Mouse (Mus musculus) MEL (cell line): ENCODE data around the gene Ascl1. TPM values are rescaled to one million over a fixed set of nuclear protein-coding genes. Genes with fewer than 3 reads are reported as not detected.

ENCODE experiments used
- DNase-seq: peaks from one replicate; pipeline ENCODE4 v3.0.0; 2011; ENCODE audit warnings: low read depth, low spot score
- H3K27ac ChIP-seq: 2 replicates; pipeline ENCODE4 v1.5.1; 2012; ENCODE audit warnings: low read depth, mild to moderate bottlenecking, control low read depth, low read length, moderate library complexity; ENCODE audit not compliant: control insufficient read depth
- H3K27me3 ChIP-seq, 2 experiments: fragments of 150-350 bp in 1 of 2; sonication (generic) in 1 of 2; 2 replicates each; pipeline ENCODE4 v1.6.1; 2012; ENCODE audit warnings: low read length in 2 of 2, mild to moderate bottlenecking in 2 of 2, improper control_type of control experiment in 1 of 2, moderate library complexity in 1 of 2; ENCODE audit not compliant: insufficient read depth in 2 of 2, control insufficient read depth in 1 of 2
- H3K36me3 ChIP-seq, 2 experiments: 2 replicates each; pipeline ENCODE4 v1.6.1; 2012 to 2014; ENCODE audit warnings: low read length in 2 of 2, improper control_type of control experiment in 1 of 2, inconsistent platforms in 1 of 2, mild to moderate bottlenecking in 1 of 2; ENCODE audit not compliant: insufficient read depth in 2 of 2, control insufficient read depth in 1 of 2
- H3K4me1 ChIP-seq, 2 experiments: fragments of 150-350 bp in 1 of 2; sonication (generic) in 1 of 2; 2 replicates each; pipeline ENCODE4 v1.6.1; 2012; ENCODE audit warnings: low read length in 2 of 2, improper control_type of control experiment in 1 of 2, mild to moderate bottlenecking in 1 of 2; ENCODE audit not compliant: insufficient read depth in 2 of 2, control insufficient read depth in 1 of 2
- H3K4me3 ChIP-seq, 2 experiments: fragments of 150-350 bp in 1 of 2; sonication (generic) in 1 of 2; 2 replicates each; pipeline ENCODE4 v1.5.1; 2012; ENCODE audit warnings: low read depth in 2 of 2, low read length in 2 of 2, mild to moderate bottlenecking in 2 of 2, moderate library complexity in 2 of 2, control low read depth in 1 of 2, improper control_type of control experiment in 1 of 2; ENCODE audit not compliant: control insufficient read depth in 1 of 2, insufficient read depth in 1 of 2
- H3K79me2 ChIP-seq: 2 replicates; pipeline ENCODE4 v1.6.1; 2012; ENCODE audit warnings: mild to moderate bottlenecking, low read length, moderate library complexity; ENCODE audit not compliant: control insufficient read depth, poor library complexity, insufficient read depth
- H3K9ac ChIP-seq: 2 replicates; pipeline ENCODE4 v1.6.1; 2012; ENCODE audit warnings: low read depth, mild to moderate bottlenecking, control low read depth, low read length, moderate library complexity; ENCODE audit not compliant: control insufficient read depth, poor library complexity, severe bottlenecking
- H3K9me3 ChIP-seq: fragments of 150-350 bp; sonication (generic); replicated peaks from 2 replicates; pipeline ENCODE4 v1.6.1; 2012; ENCODE audit warnings: mild to moderate bottlenecking, low read length, improper control_type of control experiment, moderate library complexity; ENCODE audit not compliant: insufficient read depth
- BHLHE40 ChIP-seq: IDR thresholded peaks from 2 replicates; pipeline ENCODE4 v1.6.1; 2012; ENCODE audit warnings: low read depth, mild to moderate bottlenecking, inconsistent platforms, low read length, improper control_type of control experiment, borderline replicate concordance
- CHD1 ChIP-seq: IDR thresholded peaks from 2 replicates; pipeline ENCODE4 v1.6.1; 2012; ENCODE audit warnings: low read depth, mild to moderate bottlenecking, inconsistent platforms, low read length, improper control_type of control experiment
- CHD2 ChIP-seq: IDR thresholded peaks from 2 replicates; pipeline ENCODE4 v1.6.1; 2011; ENCODE audit warnings: low read length, improper control_type of control experiment
- ELF1 ChIP-seq: IDR thresholded peaks from 2 replicates; pipeline ENCODE4 v1.6.1; 2014; ENCODE audit warnings: low read depth, mild to moderate bottlenecking, inconsistent platforms, low read length, improper control_type of control experiment, moderate library complexity
- ETS1 ChIP-seq: IDR thresholded peaks from 2 replicates; pipeline ENCODE4 v1.6.1; 2012; ENCODE audit warnings: low read depth, mild to moderate bottlenecking, inconsistent platforms, low read length, improper control_type of control experiment, moderate library complexity
- GABPA ChIP-seq: IDR thresholded peaks from 2 replicates; pipeline ENCODE4 v1.6.1; 2012; ENCODE audit warnings: low read depth, mild to moderate bottlenecking, inconsistent platforms, low read length, improper control_type of control experiment, moderate library complexity
- GATA1 ChIP-seq: IDR thresholded peaks from 2 replicates; pipeline ENCODE4 v1.6.1; 2011; ENCODE audit warnings: low read depth, low read length, improper control_type of control experiment
- HCFC1 ChIP-seq: IDR thresholded peaks from 2 replicates; pipeline ENCODE4 v1.6.1; 2012; ENCODE audit warnings: low read depth, mild to moderate bottlenecking, inconsistent platforms, low read length, improper control_type of control experiment, moderate library complexity
- KAT2A ChIP-seq: conservative IDR thresholded peaks from 2 replicates; pipeline ENCODE4 v1.6.1; 2012; ENCODE audit warnings: low read depth, low read length, improper control_type of control experiment, inconsistent platforms
- MEF2A ChIP-seq: IDR thresholded peaks from 2 replicates; pipeline ENCODE4 v1.6.1; 2014; ENCODE audit warnings: low read depth, mild to moderate bottlenecking, inconsistent platforms, low read length, improper control_type of control experiment; ENCODE audit not compliant: poor library complexity, insufficient replicate concordance, severe bottlenecking; ENCODE audit errors: extremely low read depth
- NRF1 ChIP-seq: IDR thresholded peaks from 2 replicates; pipeline ENCODE4 v1.6.1; 2014; ENCODE audit warnings: low read depth, mild to moderate bottlenecking, inconsistent platforms, low read length, improper control_type of control experiment, moderate library complexity; ENCODE audit not compliant: poor library complexity, insufficient read depth, severe bottlenecking
- POLR2AphosphoS2 ChIP-seq: IDR thresholded peaks from 2 replicates; pipeline ENCODE4 v1.6.1; 2011; ENCODE audit warnings: low read length, improper control_type of control experiment
- POLR2AphosphoS5 ChIP-seq: IDR thresholded peaks from 2 replicates; pipeline ENCODE4 v1.6.1; 2012; ENCODE audit warnings: low read depth, borderline replicate concordance, mild to moderate bottlenecking, inconsistent platforms, low read length, moderate library complexity, mixed read lengths
- TAL1 ChIP-seq: IDR thresholded peaks from 2 replicates; pipeline ENCODE4 v1.6.1; 2012; ENCODE audit warnings: mild to moderate bottlenecking, inconsistent platforms, low read length, moderate library complexity, mixed read lengths
- UBTF ChIP-seq: IDR thresholded peaks from 2 replicates; pipeline ENCODE4 v1.6.1; 2012; ENCODE audit warnings: low read depth, mild to moderate bottlenecking, inconsistent platforms, low read length, improper control_type of control experiment, moderate library complexity, borderline replicate concordance; ENCODE audit not compliant: insufficient read depth
- USF1 ChIP-seq: IDR thresholded peaks from 2 replicates; pipeline ENCODE4 v1.6.1; 2014; ENCODE audit warnings: low read depth, mild to moderate bottlenecking, inconsistent platforms, low read length, improper control_type of control experiment, moderate library complexity
- USF2 ChIP-seq, 2 experiments: IDR thresholded peaks; 2 replicates each; pipeline ENCODE4 v1.6.1; 2011 to 2012; ENCODE audit warnings: improper control_type of control experiment in 2 of 2, low read length in 2 of 2, borderline replicate concordance in 1 of 2, inconsistent platforms in 1 of 2, low read depth in 1 of 2, mild to moderate bottlenecking in 1 of 2; ENCODE audit not compliant: insufficient read depth in 1 of 2
- ZC3H11A ChIP-seq: IDR thresholded peaks from 2 replicates; pipeline ENCODE4 v1.6.1; 2012; ENCODE audit warnings: low read depth, mild to moderate bottlenecking, inconsistent platforms, low read length, improper control_type of control experiment
- ZKSCAN1 ChIP-seq: IDR thresholded peaks from 2 replicates; pipeline ENCODE4 v1.6.1; 2012; ENCODE audit warnings: low read depth, mild to moderate bottlenecking, inconsistent platforms, low read length, improper control_type of control experiment, moderate library complexity
- ZNF384 ChIP-seq: IDR thresholded peaks from 2 replicates; pipeline ENCODE4 v1.6.1; 2012; ENCODE audit warnings: low read depth, mild to moderate bottlenecking, inconsistent platforms, low read length, improper control_type of control experiment
- polyA plus RNA-seq, 2 experiments: library from polyadenylated mRNA; stranded (reverse) in 1 of 2; unstranded in 1 of 2; fragments of >175 nt in 1 of 2; fragments of >200 nt in 1 of 2; gene quantifications; 2 replicates each; pipeline versions ENCODE4 v1.2.1 to v1.2.4; 2012; ENCODE audit warnings: low replicate concordance in 2 of 2, low read depth in 1 of 2; ENCODE audit not compliant: insufficient read length in 2 of 2, insufficient read depth in 1 of 2, missing spikeins in 1 of 2
- total RNA-seq: library from RNA; depleted of rRNA; stranded (reverse); fragments of 300-350 nt; gene quantifications from 2 replicates; pipeline ENCODE4 v1.2.3, GENCODE M21; 2012

The Ascl1 gene
- total and polyA plus RNA-seq, 3 experiments, result not detected

DNA sequence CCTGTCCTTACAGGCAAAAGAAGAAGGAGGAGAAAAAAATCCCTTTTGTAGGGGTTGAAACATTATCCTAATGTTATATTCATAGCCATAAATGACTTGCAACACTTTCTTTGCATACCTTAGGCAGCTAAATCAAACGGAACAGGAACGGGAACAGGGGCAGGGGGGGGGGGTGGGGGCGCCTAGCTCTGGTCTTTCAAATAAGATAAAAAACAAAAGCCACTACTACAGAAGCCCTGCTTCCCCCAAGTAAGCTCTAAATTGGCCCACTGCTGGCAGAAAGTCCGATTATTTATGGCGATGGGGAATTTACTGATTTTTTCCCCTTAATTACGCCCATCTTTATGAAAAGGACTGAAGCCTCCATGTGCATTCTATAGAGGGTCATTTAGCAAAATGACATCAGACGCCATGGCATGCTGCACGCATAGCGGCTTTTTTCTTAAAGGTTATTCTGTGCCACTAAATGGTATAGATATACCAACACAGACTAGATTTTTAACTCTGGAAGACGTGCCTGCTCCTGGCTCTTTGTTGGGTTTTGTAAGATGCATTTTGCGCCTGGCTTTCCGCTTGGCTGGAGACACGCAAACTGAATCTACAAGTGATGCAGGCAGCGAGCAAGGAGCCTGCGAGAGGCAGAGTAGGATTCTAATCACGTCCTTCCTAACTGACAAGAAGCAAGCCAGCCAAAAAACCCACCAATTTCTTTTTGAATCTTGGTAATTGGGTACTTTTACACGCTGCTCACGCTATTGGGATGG, 4.0 kb downstream of the Ascl1 start:
- H3K9ac ChIP-seq, result no peak overlapping the region
- no peak overlapping the region for H3K27ac ChIP-seq
- DNase-seq, result no peak
- no peak overlapping the region for H3K4me3 ChIP-seq
- TF ChIP-seq POLR2AphosphoS2 (no peak), BHLHE40 (no peak)
- H3K27me3 ChIP-seq, result no peaks in the 10 kb centered on the region
- H3K4me1 ChIP-seq, result no peaks in the 10 kb centered on the region
- H3K79me2 ChIP-seq, result no peaks in the 10 kb centered on the region
- H3K36me3 ChIP-seq, result no peaks in the 10 kb centered on the region
- no peaks in the 10 kb centered on the region for H3K9me3 ChIP-seq

DNA sequence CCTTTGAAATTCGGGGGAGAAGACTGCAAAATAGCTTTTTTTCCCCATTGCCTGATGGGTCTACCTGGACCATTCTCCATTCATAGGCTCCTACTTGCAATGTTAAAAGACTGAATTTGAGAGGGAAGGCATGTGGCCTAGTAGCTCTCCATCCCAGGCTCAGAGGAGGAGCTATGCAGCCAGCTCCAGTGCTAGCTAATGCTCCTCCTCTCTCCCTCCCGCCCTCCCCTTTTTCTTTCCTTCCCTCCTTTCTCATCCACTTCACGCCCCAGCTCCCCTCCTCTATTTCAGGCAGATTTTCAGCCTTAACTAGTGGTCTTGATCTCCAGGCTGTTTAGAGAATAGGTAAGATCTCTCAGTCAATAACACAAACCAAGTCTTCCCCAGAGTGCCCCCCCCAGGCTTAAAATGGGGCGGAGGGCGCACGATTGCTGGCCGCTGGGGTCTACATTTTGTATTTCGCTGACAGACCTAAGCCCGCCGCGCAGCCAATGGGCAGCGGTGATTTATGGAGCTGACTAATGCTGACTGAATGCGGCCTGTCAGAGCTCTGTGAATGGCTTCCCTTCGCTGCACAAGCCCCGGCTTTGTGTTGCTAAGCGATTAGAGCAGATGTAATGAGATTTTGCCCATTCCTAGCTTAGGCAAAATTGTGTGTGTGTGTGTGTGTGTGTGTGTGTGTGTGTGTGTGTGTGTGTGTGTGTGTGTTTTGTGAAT, 4.9 kb downstream of the Ascl1 start:
- no peak overlapping the region for H3K9ac ChIP-seq
- DNase-seq, result no peak
- no peaks in the 10 kb centered on the region for H3K9me3 ChIP-seq
- H3K79me2 ChIP-seq, result no peaks in the 10 kb centered on the region
- no peaks in the 10 kb centered on the region for H3K27me3 ChIP-seq
- H3K36me3 ChIP-seq, result no peaks in the 10 kb centered on the region
- no peaks in the 10 kb centered on the region for H3K4me1 ChIP-seq
- no peak overlapping the region for H3K27ac ChIP-seq
- no peak overlapping the region for H3K4me3 ChIP-seq
- TF ChIP-seq MEF2A, result no peak
- no peak for TF ChIP-seq UBTF
- no peak for TF ChIP-seq ZKSCAN1
- TF ChIP-seq BHLHE40, result no peak
- no peak for TF ChIP-seq ELF1
- no peak for TF ChIP-seq USF2 (IDR thresholded peaks at IDR 0.05; ENCODE audit: borderline replicate concordance in 1 of 2, insufficient read depth in 1 of 2, low read depth in 1 of 2, low read length in 2 of 2)
- TF ChIP-seq CHD1, result no peak
- no peak for TF ChIP-seq ZC3H11A
- no peak for TF ChIP-seq POLR2AphosphoS5
- TF ChIP-seq USF1, result no peak
- TF ChIP-seq KAT2A, result no peak
- TF ChIP-seq ETS1, result no peak
- no peak for TF ChIP-seq POLR2AphosphoS2
- no peak for TF ChIP-seq GATA1
- TF ChIP-seq TAL1, result no peak
- no peak for TF ChIP-seq HCFC1
- TF ChIP-seq ZNF384, result no peak
- TF ChIP-seq GABPA, result no peak
- TF ChIP-seq NRF1, result no peak
- TF ChIP-seq CHD2, result no peak
- TF ChIP-seq, all 39 proteins: peak for 0
